Comparison of ENCODE assay signal across 8 mouse cellular contexts in the genomic region with DNA sequence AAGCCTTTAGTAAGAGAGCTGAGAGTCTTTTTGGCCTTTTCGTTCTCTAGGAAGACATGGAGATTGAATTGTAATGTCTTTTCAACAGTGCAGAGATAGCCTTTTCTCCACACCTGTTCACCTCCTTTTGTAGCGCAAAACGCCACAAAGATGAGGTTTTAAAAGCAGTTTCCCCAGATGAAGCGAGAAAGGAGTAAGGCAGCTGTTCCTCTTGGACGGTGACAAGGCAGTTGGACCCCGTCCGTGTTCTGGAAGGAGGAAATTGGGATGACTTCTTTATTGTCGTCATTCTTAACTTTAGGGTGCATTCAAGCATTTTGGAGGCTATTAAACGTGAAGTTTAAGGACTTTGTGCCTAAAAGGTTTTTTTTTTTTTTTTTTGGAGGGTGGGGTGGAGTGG. TPM values are rescaled to one million over a fixed set of nuclear protein-coding genes. Genes with fewer than 3 reads are reported as not detected.
DNase-seq lines count a peak whose midpoint lies in the region; ATAC-seq and TF ChIP-seq lines count a peak whose summit lies in the region.

No protein-coding gene starts in this region.

- H3K4me3 ChIP-seq in kidney, embryonic 14.5 days (ENCODE audit: low read length), result peak overlapping the region; percentile 75
- peak overlapping the region; percentile 78 for H3K4me3 ChIP-seq in heart, embryonic 12.5 days
- H3K4me3 ChIP-seq in limb, embryonic 14.5 days (replicated peaks; ENCODE audit: low read length), result peak overlapping the region; percentile 64
- peak overlapping the region; percentile 34 for H3K4me3 ChIP-seq in myocyte

- ATAC-seq in kidney, embryonic 14.5 days (ENCODE audit: low FRiP score, low TSS enrichment), result no peak
- no peak for ATAC-seq in heart, embryonic 12.5 days (ENCODE audit: insufficient number of reproducible peaks, low FRiP score)
- no peak for ATAC-seq in limb, embryonic 14.5 days (ENCODE audit: low FRiP score, low read depth)
- no peak for ATAC-seq in activated CD4-positive, CD25-positive, alpha-beta regulatory T cell, adult 4 months

- peak overlapping the region; percentile 76 for H3K4me2 ChIP-seq in kidney, embryonic 14.5 days (replicated peaks; ENCODE audit: low read depth, low read length)
- peak overlapping the region; percentile 74 for H3K4me2 ChIP-seq in heart, embryonic 12.5 days
- peak overlapping the region; percentile 51 for H3K4me2 ChIP-seq in limb, embryonic 14.5 days (replicated peaks; ENCODE audit: low read depth, low read length, severe bottlenecking)
- H3K4me2 ChIP-seq in myocyte (ENCODE audit: low read depth), result peak overlapping the region; percentile 77

- peak overlapping the region; percentile 75 for H3ac ChIP-seq in myocyte (ENCODE audit: control insufficient read depth, insufficient read length)

- peaks cover 13% of the 10 kb centered on the region; the same call in 1 of the 2 replicates for H3K4me1 ChIP-seq in kidney, embryonic 14.5 days (ENCODE audit: control insufficient read depth, insufficient read depth, low read length)
- peaks cover 22% of the 10 kb centered on the region for H3K4me1 ChIP-seq in heart, embryonic 12.5 days (replicated peaks)
- peaks cover 9% of the 10 kb centered on the region; the same call in 1 of the 2 replicates for H3K4me1 ChIP-seq in limb, embryonic 14.5 days (ENCODE audit: control insufficient read depth, insufficient read depth, low read length)

- 7% methylated on average over 9 of the region's 9 CpGs for WGBS in kidney, embryonic 14.5 days
- 27% methylated on average over 9 of the region's 9 CpGs for WGBS in heart, embryonic 12.5 days
- 11% methylated on average over 9 of the region's 9 CpGs for WGBS in limb, embryonic 14.5 days

- no peaks in the 10 kb centered on the region for H3K27me3 ChIP-seq in kidney, embryonic 14.5 days (ENCODE audit: control insufficient read depth, insufficient read depth, low read length)
- no peaks in the 10 kb centered on the region for H3K27me3 ChIP-seq in heart, embryonic 12.5 days (replicated peaks)
- H3K27me3 ChIP-seq in limb, embryonic 14.5 days (ENCODE audit: control insufficient read depth, insufficient read depth, low read length), result no peaks in the 10 kb centered on the region
- H3K27me3 ChIP-seq in myocyte (ENCODE audit: control insufficient read depth, insufficient read depth, insufficient read length), result no peaks in the 10 kb centered on the region

- no peak for TF ChIP-seq POLR2A in limb, embryonic 14.5 days (IDR thresholded peaks at IDR 0.05; ENCODE audit: borderline replicate concordance, extremely low read depth, insufficient read depth, insufficient read length)
- TF ChIP-seq POLR2A in myocyte (IDR thresholded peaks at IDR 0.05; ENCODE audit: insufficient read length, low read depth), result no peak

- H3K36me3 ChIP-seq in kidney, embryonic 14.5 days (ENCODE audit: control insufficient read depth, insufficient read depth, low read length), result no peaks in the 10 kb centered on the region
- no peaks in the 10 kb centered on the region for H3K36me3 ChIP-seq in heart, embryonic 12.5 days
- H3K36me3 ChIP-seq in limb, embryonic 14.5 days (ENCODE audit: control insufficient read depth, insufficient read depth, low read length), result no peaks in the 10 kb centered on the region
- H3K36me3 ChIP-seq in myocyte (ENCODE audit: control insufficient read depth, insufficient read depth), result no peaks in the 10 kb centered on the region

- peak overlapping the region; percentile 97 for H3K27ac ChIP-seq in kidney, embryonic 14.5 days (ENCODE audit: low read depth, low read length)
- peak overlapping the region; percentile 99 for H3K27ac ChIP-seq in heart, embryonic 12.5 days (ENCODE audit: poor library complexity, severe bottlenecking)
- H3K27ac ChIP-seq in limb, embryonic 14.5 days (replicated peaks; ENCODE audit: low read depth, low read length), result peak overlapping the region; percentile 99

- peak overlapping the region; percentile 94 for H3K9ac ChIP-seq in kidney, embryonic 14.5 days (ENCODE audit: low read depth, low read length)
- H3K9ac ChIP-seq in heart, embryonic 12.5 days, result peak overlapping the region; percentile 90
- peak overlapping the region; percentile 97 for H3K9ac ChIP-seq in limb, embryonic 14.5 days (ENCODE audit: low read depth, low read length, severe bottlenecking)

- no peaks in the 10 kb centered on the region for H3K9me3 ChIP-seq in kidney, embryonic 14.5 days (ENCODE audit: control insufficient read depth, low read length)
- no peaks in the 10 kb centered on the region for H3K9me3 ChIP-seq in heart, embryonic 12.5 days (replicated peaks)
- H3K9me3 ChIP-seq in limb, embryonic 14.5 days (ENCODE audit: control insufficient read depth, low read length), result no peaks in the 10 kb centered on the region

- peaks cover 54% of the 10 kb centered on the region for H3K79me2 ChIP-seq in myocyte (ENCODE audit: control insufficient read depth, insufficient read depth)

- DNase-seq in kidney, adult 9 months, result no peak
- DNase-seq in cerebellum, adult 8-10 months, result peak; percentile 49
- no peak for DNase-seq in limb, embryonic 14.5 days (ENCODE audit: low spot score)
- no peak for DNase-seq in Muller cell, postnatal 12 days (ENCODE audit: inconsistent ontology term)

TF ChIP-seq in myocyte, 11 proteins besides CTCF, POLR2A, EP300 and RAD21:
- TF ChIP-seq CEBPB (IDR thresholded peaks at IDR 0.05; ENCODE audit: insufficient read depth, poor library complexity, severe bottlenecking), result no peak
- peak in 2 of 3 experiments; percentile 14 to 17 for TF ChIP-seq MYOD1 (IDR thresholded peaks at IDR 0.05; ENCODE audit: control insufficient read depth in 1 of 3, insufficient read length in 2 of 3, low read depth in 2 of 3)
TF ChIP-seq in myocyte: peak in this region for 1.

RNA-seq across cellular contexts. Expression of gene Pogz, which starts 1.3 kb away (rescaled TPM):
- polyA plus RNA-seq in kidney, embryonic 14.5 days (2014; fragmentation: Nextera tagmentation; extraction: Ambion mirVana), result 19.7 and 24.4 TPM in 2 replicates
- 12.3 and 12.8 TPM in 2 replicates for polyA plus RNA-seq in heart, embryonic 12.5 days (2016; fragmentation: Nextera tagmentation; extraction: Ambion mirVana)
- polyA plus RNA-seq in limb, embryonic 14.5 days (2012; rRNA removed), result 45.8 and 60.1 TPM in 2 replicates
- 19.6 and 20.7 TPM in 2 replicates for polyA plus RNA-seq in limb, embryonic 14.5 days (2014; fragmentation: Nextera tagmentation; extraction: Ambion mirVana)
- polyA plus RNA-seq in myocyte (2012; fragmentation: generic; extraction: Trizol), result 11.5 TPM
- 10 to 100 TPM; 13.0 to 15.3 TPM for polyA plus RNA-seq in activated CD4-positive, CD25-positive, alpha-beta regulatory T cell, adult 4 months (2017; shearing (Covaris generic))

RNA-seq across cellular contexts. Expression of gene Psmb4, which starts 48.1 kb away (rescaled TPM):
- 355 and 392 TPM in 2 replicates for polyA plus RNA-seq in kidney, embryonic 14.5 days (2014; fragmentation: Nextera tagmentation; extraction: Ambion mirVana)
- polyA plus RNA-seq in heart, embryonic 12.5 days (2016; fragmentation: Nextera tagmentation; extraction: Ambion mirVana), result 232 and 235 TPM in 2 replicates
- polyA plus RNA-seq in limb, embryonic 14.5 days (2012; rRNA removed), result 348 and 378 TPM in 2 replicates
- polyA plus RNA-seq in limb, embryonic 14.5 days (2014; fragmentation: Nextera tagmentation; extraction: Ambion mirVana), result 369 and 384 TPM in 2 replicates
- polyA plus RNA-seq in myocyte (2012; fragmentation: generic; extraction: Trizol), result 475 TPM
- 100 to 1,000 TPM; 148 to 197 TPM for polyA plus RNA-seq in activated CD4-positive, CD25-positive, alpha-beta regulatory T cell, adult 4 months (2017; shearing (Covaris generic))

RNA-seq across cellular contexts. Expression of gene Cgn, which starts 52.3 kb away (rescaled TPM):
- polyA plus RNA-seq in kidney, embryonic 14.5 days (2014; fragmentation: Nextera tagmentation; extraction: Ambion mirVana), result 7.4 and 14.2 TPM in 2 replicates
- polyA plus RNA-seq in heart, embryonic 12.5 days (2016; fragmentation: Nextera tagmentation; extraction: Ambion mirVana), result 2.1 and 2.4 TPM in 2 replicates
- 3.4 and 4.6 TPM in 2 replicates for polyA plus RNA-seq in limb, embryonic 14.5 days (2012; rRNA removed)
- 7.5 and 8.0 TPM in 2 replicates for polyA plus RNA-seq in limb, embryonic 14.5 days (2014; fragmentation: Nextera tagmentation; extraction: Ambion mirVana)
- 0.02 TPM for polyA plus RNA-seq in myocyte (2012; fragmentation: generic; extraction: Trizol)
- not detected for polyA plus RNA-seq in activated CD4-positive, CD25-positive, alpha-beta regulatory T cell, adult 4 months (2017; shearing (Covaris generic))
